Mouse (Mus musculus) bone marrow, adult 2 months (tissue): ENCODE results near the gene Ddhd1.

Experiments used
- CTCF ChIP-seq: fragments of 200-500 bp; IDR thresholded peaks from 2 replicates; pipeline ENCODE4 v1.5.1; 2011; ENCODE audit warnings: low read length, control low read depth; ENCODE audit not compliant: control insufficient read depth, insufficient read depth
- POLR2A ChIP-seq: fragments of 200-500 bp; IDR thresholded peaks from 2 replicates; pipeline ENCODE4 v1.6.1; 2011; ENCODE audit warnings: low read depth, mild to moderate bottlenecking, control low read depth, low read length, borderline replicate concordance; ENCODE audit not compliant: control insufficient read depth

DNA sequence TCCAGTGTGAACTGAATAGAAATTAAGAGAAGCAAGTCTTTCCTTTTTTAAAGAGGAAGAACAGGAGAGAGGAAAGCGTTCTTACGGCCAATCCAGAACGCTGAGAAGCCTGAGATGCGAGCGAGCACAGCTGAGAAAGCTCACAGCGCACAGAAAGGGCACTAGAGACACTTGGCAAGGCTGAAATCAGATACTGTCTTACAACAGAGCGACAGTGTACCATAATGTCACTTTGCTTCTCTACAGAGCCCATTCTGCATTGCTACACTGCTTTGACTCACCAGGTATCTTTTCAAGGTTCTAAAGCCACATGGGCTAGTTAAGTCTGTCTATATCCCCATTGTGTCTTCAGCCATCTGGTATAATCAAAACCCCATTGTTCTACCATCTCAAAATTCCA lies 13.7 kb downstream of the Ddhd1 start:
- TF ChIP-seq CTCF (no peak), POLR2A (no peak)
